Mouse (Mus musculus) liver, embryonic 15.5 days (tissue): ENCODE data around the gene Snrnp70. TPM values are rescaled to one million over a fixed set of nuclear protein-coding genes. Genes with fewer than 3 reads are reported as not detected.
"Not testable (repeated sequence)": the region's sequence is repeated elsewhere in the genome, so short reads cannot be mapped to it uniquely, and the experiment has no call there.

ENCODE experiments used
- ATAC-seq: fragments of 200-750 bp; cut with Nextera tagmentation; 2 replicates; pipeline ENCODE4 v1.8.0; 2017; ENCODE audit warnings: moderate number of reproducible peaks, mild to moderate bottlenecking, moderate library complexity; ENCODE audit not compliant: insufficient read depth
- H3K27ac ChIP-seq: fragments of 300-500 bp; sonication (generic); replicated peaks from 2 replicates; pipeline ENCODE4 v1.5.1; 2015; ENCODE audit warnings: mild to moderate bottlenecking, inconsistent platforms
- H3K27me3 ChIP-seq: fragments of 300-500 bp; sonication (generic); 2 replicates; pipeline ENCODE4 v1.6.1; 2015; ENCODE audit warnings: mild to moderate bottlenecking, inconsistent platforms
- H3K36me3 ChIP-seq: fragments of 300-500 bp; sonication (generic); replicated peaks from 2 replicates; pipeline ENCODE4 v1.6.1; 2015; ENCODE audit warnings: moderate library complexity, mild to moderate bottlenecking, inconsistent platforms
- H3K4me1 ChIP-seq: fragments of 300-500 bp; sonication (generic); replicated peaks from 2 replicates; pipeline ENCODE4 v1.6.1; 2015; ENCODE audit warnings: inconsistent platforms
- H3K4me2 ChIP-seq: fragments of 300-500 bp; sonication (generic); 2 replicates; pipeline ENCODE4 v1.6.1; 2015; ENCODE audit warnings: moderate library complexity, mild to moderate bottlenecking, inconsistent platforms
- H3K4me3 ChIP-seq: fragments of 300-500 bp; sonication (generic); replicated peaks from 2 replicates; pipeline ENCODE4 v1.5.1; 2015; ENCODE audit warnings: mild to moderate bottlenecking, inconsistent platforms
- H3K9ac ChIP-seq: fragments of 300-500 bp; sonication (generic); 2 replicates; pipeline ENCODE4 v1.6.1; 2015; ENCODE audit warnings: moderate library complexity, mild to moderate bottlenecking, inconsistent platforms
- H3K9me3 ChIP-seq: fragments of 300-500 bp; sonication (generic); replicated peaks from 2 replicates; pipeline ENCODE4 v1.6.1; 2016; ENCODE audit warnings: inconsistent platforms
- WGBS: fragments of 180-500 bp; shearing (Covaris S2); methylation state at CpG from one replicate; pipeline ENCODE4 v1.1.7; 2015; ENCODE audit warnings: mixed read lengths; ENCODE audit not compliant: insufficient replicate concordance; 5-methylcytosine and 5-hydroxymethylcytosine counted together
- polyA plus RNA-seq: library from polyadenylated mRNA; unstranded; fragments of >200 nt; fragmentation: Nextera tagmentation; extraction: Ambion mirVana; gene quantifications from 2 replicates; pipeline ENCODE4 v1.2.1, GENCODE M21; 2015

Gene Snrnp70
- polyA plus RNA-seq, 1 experiment from 2014 or later, result 77.8 TPM

DNA sequence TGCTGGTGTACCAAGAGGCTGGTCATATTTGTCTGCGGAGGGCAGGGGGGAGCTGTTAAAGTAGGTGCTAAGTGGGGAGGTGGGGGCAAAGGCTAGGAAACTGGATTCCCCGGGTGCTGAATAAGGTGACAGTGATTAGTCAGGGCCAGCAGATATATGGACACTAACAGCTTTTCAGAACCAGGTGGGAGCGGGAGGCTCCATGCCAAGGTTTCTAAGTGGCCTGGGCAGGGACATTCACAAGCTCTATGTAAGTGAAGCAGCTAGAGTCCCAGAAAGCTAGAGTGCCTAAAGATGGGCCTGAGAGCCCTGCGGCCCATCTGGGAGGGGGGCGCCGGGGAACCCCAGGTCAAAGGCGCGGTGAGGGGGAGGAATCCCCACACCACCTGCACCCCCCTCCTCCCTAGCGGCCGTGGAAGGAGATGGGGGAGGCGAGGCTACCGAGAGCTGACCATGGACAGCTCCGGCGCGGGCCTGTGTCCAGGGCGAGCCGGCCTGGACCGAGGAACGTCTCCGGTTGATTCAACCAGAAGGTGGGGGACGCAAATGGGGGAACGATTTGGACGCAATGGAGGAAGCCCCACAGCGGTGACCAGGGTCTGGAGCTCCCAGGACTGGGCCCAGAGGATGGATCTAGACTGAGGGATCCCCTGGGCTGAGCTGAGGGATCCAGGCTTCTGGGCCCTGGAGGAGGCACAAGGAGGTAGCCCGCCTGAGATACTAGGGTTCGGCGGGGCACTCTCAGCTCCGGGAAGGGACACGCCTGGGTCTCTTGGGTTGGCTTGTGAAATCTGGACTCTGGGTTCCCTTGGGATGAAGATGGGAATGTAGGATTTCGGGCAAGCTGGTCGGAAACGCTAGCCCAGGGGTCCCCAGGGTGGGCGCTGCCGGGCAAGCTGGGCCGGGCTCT lies 29.5 kb downstream of the Snrnp70 start:
- no peaks in the 10 kb centered on the region for H3K36me3 ChIP-seq
- peak overlapping the region; percentile 64 for H3K4me3 ChIP-seq
- H3K9ac ChIP-seq, result no peak overlapping the region
- WGBS, result 5% methylated on average over 35 of the region's 35 CpGs
- peak overlapping the region; percentile 94 for H3K4me2 ChIP-seq
- peaks cover 97% of the 10 kb centered on the region for H3K27me3 ChIP-seq
- no peak overlapping the region for H3K27ac ChIP-seq
- H3K9me3 ChIP-seq, result no peaks in the 10 kb centered on the region
- peaks cover 58% of the 10 kb centered on the region for H3K4me1 ChIP-seq
- no peak for ATAC-seq

DNA sequence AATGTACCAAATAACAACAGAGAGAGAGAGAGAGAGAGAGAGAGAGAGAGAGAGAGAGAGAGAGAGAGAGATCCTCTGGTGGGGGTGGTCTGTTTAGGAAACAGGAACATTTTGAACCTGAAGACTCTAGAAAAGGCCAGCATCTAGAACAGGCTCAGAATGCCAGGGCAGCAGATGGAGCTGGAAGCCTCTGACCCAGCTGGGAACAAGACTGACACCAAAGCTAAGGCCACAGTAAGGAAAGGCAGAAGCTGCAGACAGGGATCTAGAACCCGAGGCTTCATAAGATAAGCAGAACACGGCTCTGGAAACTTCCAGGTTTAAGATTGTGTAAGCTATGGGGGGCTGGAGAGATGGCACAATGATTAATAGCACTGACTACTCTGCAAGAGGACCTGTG lies 31.6 kb downstream of the Snrnp70 start:
- 30% methylated on average over 2 of the region's 2 CpGs for WGBS
- Histone ChIP-seq H3K4me3 (no peak overlapping the region), H3K9me3 (no peaks in the 10 kb centered on the region), H3K27ac (no peak overlapping the region), H3K4me2 (no peak overlapping the region), H3K27me3 (peaks cover 98% of the 10 kb centered on the region), H3K36me3 (no peaks in the 10 kb centered on the region), H3K9ac (no peak overlapping the region), H3K4me1 (peaks cover 42% of the 10 kb centered on the region)
- no peak for ATAC-seq

DNA sequence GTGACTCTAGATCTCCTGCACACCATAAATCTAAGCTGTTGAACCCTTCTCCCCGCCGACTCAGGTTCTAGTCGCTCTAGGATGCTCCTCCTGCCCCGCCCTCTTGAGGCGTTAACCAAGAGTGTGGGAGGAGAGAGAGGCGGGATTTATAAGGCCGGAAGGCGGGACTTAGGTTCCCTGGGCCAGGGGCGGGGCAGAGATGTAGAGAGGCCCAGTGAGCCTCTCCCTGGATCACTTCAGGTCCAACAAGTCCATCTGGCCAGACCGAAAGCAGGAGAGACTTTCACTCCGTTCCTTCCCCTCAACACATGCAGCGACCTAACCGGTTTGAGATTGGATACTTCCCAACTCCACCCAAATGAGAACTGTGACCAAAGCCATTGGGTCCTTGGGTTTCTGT lies 32.7 kb downstream of the Snrnp70 start:
- Histone ChIP-seq H3K9ac (no peak overlapping the region), H3K4me3 (no peak overlapping the region), H3K4me1 (peaks cover 38% of the 10 kb centered on the region), H3K9me3 (no peaks in the 10 kb centered on the region), H3K27ac (no peak overlapping the region), H3K4me2 (no peak overlapping the region), H3K36me3 (no peaks in the 10 kb centered on the region), H3K27me3 (peaks cover 93% of the 10 kb centered on the region)
- 9% methylated on average over 13 of the region's 13 CpGs for WGBS
- ATAC-seq, result no peak

DNA sequence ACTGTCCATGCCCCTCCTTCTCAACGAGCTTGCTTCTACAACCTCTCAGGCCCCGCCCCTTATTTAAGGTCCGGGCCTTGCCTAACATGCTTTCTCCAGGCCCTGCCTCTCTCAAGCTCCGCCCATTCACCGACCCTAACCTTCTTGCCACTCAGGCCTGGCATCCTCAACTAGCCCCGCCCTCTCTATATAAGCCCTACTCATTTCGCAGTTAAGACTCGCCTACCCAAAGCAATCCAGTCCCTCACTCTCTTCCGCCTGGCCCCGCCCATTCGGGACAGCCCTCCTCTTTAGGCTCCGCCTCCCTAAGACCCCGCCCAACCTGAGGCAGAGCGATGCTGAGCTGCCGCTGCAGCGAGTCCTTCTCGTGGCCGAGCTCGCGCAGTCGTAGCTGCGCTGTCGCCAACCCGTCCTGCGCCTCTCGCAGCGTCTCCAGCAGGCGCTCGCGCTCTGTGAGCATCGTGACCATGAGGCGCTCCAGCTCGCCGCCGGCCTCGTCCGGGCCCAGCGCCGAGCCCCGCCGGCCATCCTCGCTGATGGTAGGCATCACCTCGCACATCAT lies 34.2 kb downstream of the Snrnp70 start:
- H3K27ac ChIP-seq, result no peak overlapping the region
- ATAC-seq, result peak; percentile 61
- no peaks in the 10 kb centered on the region for H3K36me3 ChIP-seq
- H3K4me1 ChIP-seq, result peaks cover 24% of the 10 kb centered on the region
- under 1% methylated on average over 43 of the region's 43 CpGs for WGBS
- H3K4me2 ChIP-seq, result peak overlapping the region; percentile 68
- H3K9me3 ChIP-seq, result no peaks in the 10 kb centered on the region
- peak overlapping the region; percentile 41 for H3K4me3 ChIP-seq
- peaks cover 92% of the 10 kb centered on the region for H3K27me3 ChIP-seq
- no peak overlapping the region for H3K9ac ChIP-seq

DNA sequence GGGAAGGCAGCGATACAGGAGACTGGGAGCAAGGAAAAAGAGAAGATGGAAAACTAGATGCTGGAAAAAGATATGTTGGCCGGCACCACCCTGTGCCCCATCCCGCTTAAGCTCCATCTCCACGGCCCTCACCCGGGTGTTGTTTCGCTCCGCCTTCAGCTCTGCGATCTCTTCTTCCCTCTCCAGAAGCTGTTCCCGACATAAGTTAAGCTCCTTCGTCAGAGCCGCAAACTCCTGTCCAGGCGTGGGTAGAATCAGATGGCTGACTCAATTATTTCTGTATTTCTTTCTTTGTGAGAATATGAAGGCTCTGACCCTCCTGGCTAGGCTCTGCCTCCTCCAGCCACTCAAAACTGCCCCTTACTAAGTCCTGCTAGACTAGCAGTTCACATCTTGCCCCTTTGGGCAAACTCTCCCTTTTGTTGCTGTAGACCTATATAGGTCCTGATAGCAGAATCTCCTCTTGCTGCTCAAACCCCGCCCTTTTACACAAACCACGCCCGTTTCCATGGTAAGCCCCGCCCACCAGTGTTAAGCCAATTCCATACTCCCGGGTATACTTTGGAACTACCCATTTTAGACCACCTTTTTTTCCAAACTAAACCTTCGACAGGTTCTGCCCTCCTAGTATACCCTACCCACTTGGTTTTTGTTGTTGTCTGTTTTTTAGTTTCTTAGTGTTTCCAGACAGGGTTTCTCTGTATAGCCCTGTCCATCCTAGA lies 35.0 kb downstream of the Snrnp70 start:
- no peak for ATAC-seq
- WGBS, result 47% methylated on average over 18 of the region's 18 CpGs
- peaks cover 92% of the 10 kb centered on the region for H3K27me3 ChIP-seq
- H3K36me3 ChIP-seq, result no peaks in the 10 kb centered on the region
- H3K4me1 ChIP-seq, result peaks cover 18% of the 10 kb centered on the region
- no peak overlapping the region for H3K27ac ChIP-seq
- H3K9me3 ChIP-seq, result no peaks in the 10 kb centered on the region
- no peak overlapping the region for H3K9ac ChIP-seq
- H3K4me3 ChIP-seq, result no peak overlapping the region
- H3K4me2 ChIP-seq, result 0 out of 2 replicates have a peak overlapping the region, but pooled peaks have one; percentile 68

DNA sequence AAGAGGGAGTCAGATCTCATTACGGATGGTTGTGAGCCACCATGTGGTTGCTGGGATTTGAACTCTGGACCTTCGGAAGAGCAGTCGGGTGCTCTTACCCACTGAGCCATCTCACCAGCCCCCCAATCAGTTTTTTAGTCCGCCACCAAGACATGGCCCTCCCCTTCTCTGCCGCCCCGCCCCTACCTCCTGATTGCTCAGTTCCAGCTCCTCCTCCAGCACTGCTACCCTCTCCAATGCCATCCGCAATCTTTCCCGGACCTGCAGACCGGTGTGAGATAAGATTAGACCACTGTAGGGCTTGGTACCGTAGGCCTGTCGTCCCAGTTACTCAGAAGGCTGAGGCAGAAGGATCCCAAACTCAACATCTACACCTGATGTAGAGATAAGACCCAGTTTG lies 36.5 kb downstream of the Snrnp70 start:
- H3K4me3 ChIP-seq, H3K27ac ChIP-seq, H3K9me3 ChIP-seq, H3K9ac ChIP-seq, H3K4me2 ChIP-seq, ATAC-seq, H3K36me3 ChIP-seq: not testable (repeated sequence)
- WGBS, result 45% methylated on average over 11 of the region's 11 CpGs
- Histone ChIP-seq H3K4me1 (peaks cover 18% of the 10 kb centered on the region), H3K27me3 (peaks cover 83% of the 10 kb centered on the region)

DNA sequence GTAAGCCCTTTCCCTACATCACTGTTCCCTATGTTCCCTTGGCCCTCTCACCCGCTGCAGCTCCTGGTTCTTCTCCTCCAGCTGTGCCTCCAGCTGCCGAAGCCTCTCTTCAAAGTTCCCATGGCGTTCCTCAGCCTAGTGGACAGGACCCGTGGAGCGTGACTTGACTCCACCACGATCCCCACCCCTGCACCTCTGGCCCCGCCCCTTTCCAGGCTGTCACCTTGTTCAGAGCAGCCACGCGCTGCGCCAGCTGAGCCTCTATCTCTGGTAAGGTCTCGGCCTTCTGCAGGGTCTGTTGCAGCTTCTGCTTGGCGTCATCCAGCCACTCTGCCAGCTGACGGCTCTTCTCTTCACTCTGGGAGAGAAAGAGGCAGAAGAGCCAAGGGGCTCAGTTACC lies 39.5 kb downstream of the Snrnp70 start:
- WGBS, result 40% methylated on average over 13 of the region's 13 CpGs
- no peaks in the 10 kb centered on the region for H3K36me3 ChIP-seq
- no peak overlapping the region for H3K4me3 ChIP-seq
- H3K4me2 ChIP-seq, result no peak overlapping the region
- H3K27ac ChIP-seq, result no peak overlapping the region
- ATAC-seq, result no peak
- no peak overlapping the region for H3K9ac ChIP-seq
- no peaks in the 10 kb centered on the region for H3K9me3 ChIP-seq
- peaks cover 4% of the 10 kb centered on the region; the same call in 1 of the 2 replicates for H3K4me1 ChIP-seq
- peaks cover 71% of the 10 kb centered on the region for H3K27me3 ChIP-seq

DNA sequence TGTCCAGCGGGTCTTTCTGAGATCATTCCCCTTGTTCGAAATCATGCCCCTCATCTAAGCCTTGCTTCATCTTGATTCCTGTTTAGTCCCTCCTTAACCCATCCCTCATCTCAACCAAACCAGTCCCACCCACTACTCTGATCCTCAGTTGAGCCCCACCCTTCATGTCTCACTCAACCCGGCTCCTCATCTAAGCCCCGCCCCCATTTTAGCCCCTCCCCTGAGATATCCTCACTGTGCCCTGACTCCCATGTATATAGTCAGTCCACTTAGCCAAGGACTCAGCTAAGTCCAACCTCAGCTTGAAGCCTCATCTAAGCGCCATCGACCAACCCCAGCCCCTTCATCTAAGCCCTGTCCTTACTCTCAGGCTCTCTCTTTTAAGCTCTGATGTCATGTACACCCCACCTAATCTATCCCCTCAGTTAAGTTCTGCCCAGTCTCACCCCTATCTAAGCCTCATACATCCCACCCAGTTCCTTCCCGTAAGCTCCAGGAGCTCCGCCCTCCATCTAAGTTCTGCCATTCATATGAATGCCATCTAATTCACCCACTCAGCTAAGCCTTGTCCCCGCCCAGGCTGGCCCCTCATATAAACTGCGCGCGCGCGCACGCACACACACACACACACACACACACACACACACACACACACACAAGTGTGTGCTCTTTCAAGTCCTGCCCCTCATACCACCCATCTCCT lies 40.1 kb downstream of the Snrnp70 start:
- H3K27me3 ChIP-seq, result peaks cover 70% of the 10 kb centered on the region
- H3K4me1 ChIP-seq, result no peaks in the 10 kb centered on the region
- no peak overlapping the region for H3K4me2 ChIP-seq
- H3K4me3 ChIP-seq, result no peak overlapping the region
- H3K9ac ChIP-seq, result no peak overlapping the region
- 56% methylated on average over 15 of the region's 15 CpGs for WGBS
- H3K27ac ChIP-seq, result no peak overlapping the region
- no peaks in the 10 kb centered on the region for H3K9me3 ChIP-seq
- no peak for ATAC-seq
- no peaks in the 10 kb centered on the region for H3K36me3 ChIP-seq

DNA sequence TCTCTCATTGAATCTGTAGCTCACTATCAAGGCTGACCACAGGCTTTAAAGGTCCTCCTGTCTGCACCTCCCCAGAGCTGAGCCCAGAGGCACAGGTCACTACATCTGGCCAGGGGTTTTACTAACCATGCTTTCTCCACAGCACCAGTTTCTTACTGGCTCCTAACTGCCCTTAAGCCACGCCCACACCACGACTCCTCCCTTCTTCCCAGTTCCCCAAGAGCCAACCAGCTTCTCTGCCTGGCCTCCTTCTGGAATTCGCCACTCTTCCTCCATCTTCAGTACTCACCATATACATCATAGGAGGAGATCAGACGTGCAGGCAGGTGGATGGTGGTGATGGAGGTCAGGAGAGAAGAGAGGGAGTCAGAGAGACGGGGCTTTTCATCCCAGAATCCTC lies 42.5 kb downstream of the Snrnp70 start:
- Histone ChIP-seq H3K4me1 (no peaks in the 10 kb centered on the region), H3K9ac (no peak overlapping the region), H3K27me3 (peaks cover 59% of the 10 kb centered on the region), H3K9me3 (no peaks in the 10 kb centered on the region), H3K4me3 (no peak overlapping the region), H3K4me2 (no peak overlapping the region), H3K27ac (no peak overlapping the region), H3K36me3 (no peaks in the 10 kb centered on the region)
- no peak for ATAC-seq
- 21% methylated on average over 5 of the region's 5 CpGs for WGBS

DNA sequence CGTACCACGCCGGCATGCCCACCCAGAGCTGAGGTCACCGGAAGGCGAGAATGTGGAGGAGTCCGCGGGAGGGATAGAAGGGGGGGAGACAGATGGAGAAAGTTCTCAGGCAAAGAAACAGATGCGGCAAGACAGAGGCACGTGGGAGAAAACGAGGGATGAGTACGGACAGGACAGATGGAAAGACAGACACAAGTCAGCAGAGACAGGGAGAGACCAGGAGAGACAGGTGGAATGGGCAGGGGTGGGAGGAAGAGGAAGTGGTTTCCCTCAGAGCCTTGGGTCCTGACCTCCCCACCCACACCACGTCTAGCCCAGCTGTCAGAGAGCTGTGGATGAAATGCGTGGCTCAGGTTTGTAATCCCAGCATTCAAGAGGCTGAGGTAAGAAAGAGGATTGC lies 48.6 kb downstream of the Snrnp70 start:
- H3K27ac ChIP-seq, result no peak overlapping the region
- no peaks in the 10 kb centered on the region for H3K9me3 ChIP-seq
- 56% methylated on average over 13 of the region's 13 CpGs for WGBS
- 0 out of 2 replicates have a peak, but pooled peaks cover 5% of the 10 kb centered on the region for H3K4me1 ChIP-seq
- H3K27me3 ChIP-seq, result peaks cover 40% of the 10 kb centered on the region
- H3K4me2 ChIP-seq, result no peak overlapping the region
- H3K9ac ChIP-seq, result no peak overlapping the region
- ATAC-seq, result no peak
- H3K36me3 ChIP-seq, result no peaks in the 10 kb centered on the region
- no peak overlapping the region for H3K4me3 ChIP-seq

DNA sequence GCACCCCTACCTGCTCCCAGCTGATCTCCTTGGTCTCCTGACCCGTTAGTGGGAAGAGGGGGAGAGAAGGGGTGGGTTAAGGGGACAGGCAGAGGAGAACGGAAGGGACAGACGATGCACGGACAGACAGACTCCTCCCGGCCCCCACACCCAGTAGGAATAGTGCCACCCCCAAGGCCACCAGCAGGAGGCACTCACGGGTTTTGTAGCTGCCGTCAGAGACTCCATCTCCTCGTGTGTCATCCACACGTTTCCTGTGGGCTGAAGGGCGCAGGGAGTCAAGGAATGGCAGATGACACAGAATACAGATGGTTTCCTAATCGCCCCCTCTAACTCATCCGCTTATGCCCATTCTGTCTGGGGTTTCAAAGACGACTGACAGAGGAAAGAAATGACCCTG lies 52.0 kb downstream of the Snrnp70 start:
- Histone ChIP-seq H3K9me3 (no peaks in the 10 kb centered on the region), H3K27me3 (peaks cover 51% of the 10 kb centered on the region), H3K9ac (no peak overlapping the region), H3K4me2 (no peak overlapping the region), H3K4me1 (peaks cover 36% of the 10 kb centered on the region), H3K4me3 (no peak overlapping the region), H3K27ac (no peak overlapping the region), H3K36me3 (no peaks in the 10 kb centered on the region)
- ATAC-seq, result no peak
- WGBS, result 18% methylated on average over 13 of the region's 13 CpGs
